Mouse (Mus musculus): ENCODE data around the gene Hykk. TPM values are rescaled to one million over a fixed set of nuclear protein-coding genes. Genes with fewer than 3 reads are reported as not detected.
A peak's percentile ranks its signal among the peaks of the same experiment; 100 is the strongest.
"Not testable (repeated sequence)": the region's sequence is repeated elsewhere in the genome, so short reads cannot be mapped to it uniquely, and the experiment has no call there.

Hykk gene
- polyA plus RNA-seq, 1 experiment from 2014 or later, result 2.5 TPM

- 94% methylated on average over 4 of the region's 4 CpGs for WGBS
- no peak overlapping the region for H3K4me2 ChIP-seq
- H3K27ac ChIP-seq (replicated peaks), result no peak overlapping the region
- no peak for ATAC-seq (ENCODE audit: low FRiP score, low read depth)
- H3K4me1 ChIP-seq (replicated peaks), result no peaks in the 10 kb centered on the region
- H3K4me3 ChIP-seq, result no peak overlapping the region
- H3K9me3 ChIP-seq, result no peaks in the 10 kb centered on the region
- H3K9ac ChIP-seq, result no peak overlapping the region
- H3K27me3 ChIP-seq, result no peaks in the 10 kb centered on the region
- H3K36me3 ChIP-seq, result no peaks in the 10 kb centered on the region
Observed at GRCm38 (mm10) chr9:54942071-54942470, 25.0 kb downstream of the Hykk start.

DNA sequence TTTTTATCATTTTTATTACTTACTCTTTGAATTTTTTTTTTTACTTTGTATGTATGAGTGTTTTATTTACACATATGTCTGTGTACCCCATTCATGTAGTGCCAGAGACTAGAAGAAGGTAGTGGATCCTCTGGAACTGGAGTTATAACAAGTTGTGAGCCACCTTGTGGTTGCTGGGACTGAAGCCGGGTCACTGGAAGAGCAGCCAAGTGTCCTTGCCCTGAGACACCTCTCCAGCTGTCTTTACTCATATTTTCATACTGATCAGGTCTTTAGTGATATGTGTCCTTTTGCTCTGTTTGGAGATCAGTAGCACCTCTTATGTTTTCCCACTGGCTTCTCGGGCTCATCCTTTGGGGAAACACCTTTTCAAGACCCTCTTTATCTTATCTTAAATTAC lies 27.4 kb downstream of the Hykk start:
- Histone ChIP-seq H3K27me3 (no peaks in the 10 kb centered on the region), H3K4me2 (no peak overlapping the region), H3K9me3 (no peaks in the 10 kb centered on the region), H3K4me3 (no peak overlapping the region), H3K36me3 (no peaks in the 10 kb centered on the region), H3K9ac (no peak overlapping the region), H3K4me1 (replicated peaks) (no peaks in the 10 kb centered on the region), H3K27ac (replicated peaks) (no peak overlapping the region)
- ATAC-seq (ENCODE audit: low FRiP score, low read depth), result no peak
- 82% methylated on average over 2 of the region's 2 CpGs for WGBS

DNA sequence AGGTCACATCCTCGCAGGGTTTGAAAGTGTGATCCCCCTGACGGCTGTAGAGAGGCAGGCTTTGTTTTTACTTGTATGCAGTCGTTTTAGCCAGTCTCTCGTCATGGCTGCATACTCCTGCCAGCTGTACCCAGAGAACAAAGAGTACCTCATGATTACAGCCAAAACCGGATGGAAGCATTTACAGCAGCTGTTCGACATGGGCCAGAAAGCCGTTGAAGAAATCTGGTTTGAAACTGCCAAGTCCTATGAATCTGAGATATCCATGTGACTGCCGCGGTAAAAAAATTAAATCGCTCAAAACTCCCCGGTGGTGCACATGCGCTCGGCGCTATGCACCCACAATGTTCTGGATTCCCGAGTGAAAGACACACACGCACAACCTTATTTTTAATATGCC lies 29.2 kb downstream of the Hykk start:
- no peaks in the 10 kb centered on the region for H3K27me3 ChIP-seq
- H3K9ac ChIP-seq, result no peak overlapping the region
- H3K36me3 ChIP-seq, result no peaks in the 10 kb centered on the region
- H3K4me1 ChIP-seq (replicated peaks), result peaks cover 4% of the 10 kb centered on the region
- no peak overlapping the region for H3K4me3 ChIP-seq
- 77% methylated on average over 16 of the region's 16 CpGs for WGBS
- no peaks in the 10 kb centered on the region for H3K9me3 ChIP-seq
- H3K27ac ChIP-seq (replicated peaks), result no peak overlapping the region
- ATAC-seq (ENCODE audit: low FRiP score, low read depth), result no peak
- H3K4me2 ChIP-seq, result no peak overlapping the region

- no peak for ATAC-seq (ENCODE audit: low FRiP score, low read depth)
- H3K4me2 ChIP-seq, result no peak overlapping the region
- no peak overlapping the region for H3K4me3 ChIP-seq
- H3K27ac ChIP-seq (replicated peaks), result no peak overlapping the region
- no peak overlapping the region for H3K9ac ChIP-seq
- H3K4me1 ChIP-seq (replicated peaks), result peaks cover 31% of the 10 kb centered on the region
- H3K27me3 ChIP-seq, result no peaks in the 10 kb centered on the region
- H3K9me3 ChIP-seq, result no peaks in the 10 kb centered on the region
- H3K36me3 ChIP-seq, result peaks cover 16% of the 10 kb centered on the region
Observed at GRCm38 (mm10) chr9:54949465-54949864, 32.4 kb downstream of the Hykk start.

DNA sequence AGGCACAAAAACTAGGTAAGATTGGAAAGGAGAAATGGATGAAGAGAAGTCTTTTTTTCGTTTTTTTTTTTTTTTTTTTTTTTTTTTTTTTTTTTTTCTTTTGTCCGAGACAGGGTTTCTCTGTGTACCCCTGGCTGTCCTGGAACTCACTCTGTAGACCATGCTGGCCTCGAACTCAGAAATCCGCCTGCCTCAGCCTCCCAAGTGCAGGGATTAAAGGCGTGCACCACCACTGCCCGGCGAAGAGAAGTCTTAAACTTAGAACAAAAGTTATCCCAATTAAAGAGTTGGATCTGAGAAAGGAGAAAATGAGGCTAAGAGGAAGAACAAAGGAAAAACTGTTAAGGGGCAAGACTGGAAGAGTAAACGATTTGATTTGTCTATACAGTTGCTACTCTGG lies 33.1 kb downstream of the Hykk start:
- peak overlapping the region; percentile 50 for H3K9ac ChIP-seq
- H3K36me3 ChIP-seq, result peaks cover 21% of the 10 kb centered on the region
- H3K27me3 ChIP-seq; H3K9me3 ChIP-seq; ATAC-seq (ENCODE audit: low FRiP score, low read depth): not testable (repeated sequence)
- peaks cover 31% of the 10 kb centered on the region for H3K4me1 ChIP-seq (replicated peaks)
- 52% methylated on average over 8 of the region's 8 CpGs for WGBS
- H3K4me3 ChIP-seq, result peak overlapping the region; percentile 68
- H3K4me2 ChIP-seq, result peak overlapping the region; percentile 72
- peak overlapping the region; percentile 95 for H3K27ac ChIP-seq (replicated peaks)

DNA sequence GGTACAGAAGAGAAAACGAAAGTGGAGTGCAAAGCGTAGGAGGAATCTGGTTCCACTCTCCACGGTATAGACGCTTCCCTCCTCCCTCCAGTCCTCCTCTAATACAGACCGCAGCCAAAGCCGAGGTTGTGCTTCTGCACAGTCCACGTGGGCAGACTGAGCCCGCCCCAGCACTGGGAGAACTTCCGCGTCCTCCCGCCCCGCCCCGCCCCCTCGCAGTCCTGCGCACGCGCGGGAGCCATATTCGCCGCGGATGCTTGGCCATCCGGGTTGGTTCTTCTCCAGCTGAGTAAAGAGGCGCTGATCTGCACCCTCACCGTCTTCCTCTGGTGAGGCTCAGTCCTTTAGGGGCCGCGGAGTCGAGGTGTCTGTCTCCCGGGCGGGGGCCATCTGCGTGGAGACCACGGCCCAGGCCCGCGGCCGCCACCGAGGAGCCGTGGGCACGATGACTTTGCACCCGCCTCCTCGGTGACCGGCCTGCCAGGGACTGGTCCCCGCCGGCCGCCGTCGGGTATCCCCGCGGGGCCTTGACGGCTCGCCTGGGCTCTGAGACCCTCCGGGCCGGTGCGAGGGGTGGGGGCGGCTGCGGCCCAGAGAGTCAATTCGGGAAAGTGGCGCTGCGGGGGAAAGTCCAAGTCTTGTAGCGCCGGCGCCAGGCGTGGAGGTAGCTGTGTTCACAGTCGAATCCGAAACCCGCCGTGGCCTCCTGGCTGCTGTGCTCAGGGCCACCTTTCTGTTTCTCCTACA lies 33.7 kb downstream of the Hykk start, which contains the start of the genes Psma4 and AY074887:
TSS of gene Psma4 (plus strand) at position 216 of the 747 bp plus-strand sequence.
TSS of gene AY074887 (minus strand) at position 424 of the 747 bp plus-strand sequence.
- H3K27ac ChIP-seq (replicated peaks), result peak within 1 kb of the TSS; percentile 95
- WGBS, result 0% methylated on average over 63 of the region's 65 CpGs
- peak within 1 kb of the TSS; percentile 72 for H3K4me2 ChIP-seq
- H3K9me3 ChIP-seq, result no peaks in the 10 kb centered on the region
- peak within 1 kb of the TSS; percentile 68 for H3K4me3 ChIP-seq
- H3K36me3 ChIP-seq, result peaks cover 26% of the 10 kb centered on the region
- H3K4me1 ChIP-seq (replicated peaks), result peaks cover 31% of the 10 kb centered on the region
- peak; percentile 100 for ATAC-seq (ENCODE audit: low FRiP score, low read depth)
- H3K27me3 ChIP-seq, result no peaks in the 10 kb centered on the region
- H3K9ac ChIP-seq, result peak within 1 kb of the TSS; percentile 85

DNA sequence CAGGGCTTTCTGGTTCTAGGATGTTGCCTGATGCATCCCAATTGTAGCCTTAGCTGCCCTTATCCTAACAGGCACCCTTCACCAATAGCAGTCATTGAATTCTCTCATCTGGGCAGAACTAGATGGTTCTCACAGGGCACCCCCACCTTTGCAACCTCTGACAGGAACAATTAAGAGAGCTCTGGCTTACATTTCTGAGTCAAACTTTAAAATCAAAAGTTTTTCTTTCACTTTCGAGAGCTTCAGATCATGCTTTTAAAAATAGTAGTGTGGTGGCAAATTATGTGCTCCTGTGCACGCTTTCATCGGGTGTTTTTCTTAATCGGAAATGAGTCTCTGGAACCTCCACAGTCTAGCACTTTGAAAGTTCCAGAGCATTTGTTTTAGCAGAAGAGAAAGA lies 44.0 kb downstream of the Hykk start:
- ATAC-seq (ENCODE audit: low FRiP score, low read depth), result no peak
- WGBS, result 94% methylated on average over 4 of the region's 4 CpGs
- peaks cover 38% of the 10 kb centered on the region for H3K36me3 ChIP-seq
- no peaks in the 10 kb centered on the region for H3K9me3 ChIP-seq
- H3K27ac ChIP-seq (replicated peaks), result no peak overlapping the region
- no peak overlapping the region for H3K4me2 ChIP-seq
- H3K9ac ChIP-seq, result no peak overlapping the region
- no peaks in the 10 kb centered on the region for H3K27me3 ChIP-seq
- no peaks in the 10 kb centered on the region for H3K4me1 ChIP-seq (replicated peaks)
- H3K4me3 ChIP-seq, result no peak overlapping the region

- Histone ChIP-seq H3K4me1 (replicated peaks) (no peaks in the 10 kb centered on the region), H3K4me3 (no peak overlapping the region), H3K36me3 (peaks cover 15% of the 10 kb centered on the region), H3K4me2 (no peak overlapping the region), H3K27me3 (no peaks in the 10 kb centered on the region), H3K9me3 (no peaks in the 10 kb centered on the region), H3K9ac (no peak overlapping the region), H3K27ac (replicated peaks) (no peak overlapping the region)
- no peak for ATAC-seq (ENCODE audit: low FRiP score, low read depth)
Observed at GRCm38 (mm10) chr9:54963669-54964068, 46.6 kb downstream of the Hykk start.

DNA sequence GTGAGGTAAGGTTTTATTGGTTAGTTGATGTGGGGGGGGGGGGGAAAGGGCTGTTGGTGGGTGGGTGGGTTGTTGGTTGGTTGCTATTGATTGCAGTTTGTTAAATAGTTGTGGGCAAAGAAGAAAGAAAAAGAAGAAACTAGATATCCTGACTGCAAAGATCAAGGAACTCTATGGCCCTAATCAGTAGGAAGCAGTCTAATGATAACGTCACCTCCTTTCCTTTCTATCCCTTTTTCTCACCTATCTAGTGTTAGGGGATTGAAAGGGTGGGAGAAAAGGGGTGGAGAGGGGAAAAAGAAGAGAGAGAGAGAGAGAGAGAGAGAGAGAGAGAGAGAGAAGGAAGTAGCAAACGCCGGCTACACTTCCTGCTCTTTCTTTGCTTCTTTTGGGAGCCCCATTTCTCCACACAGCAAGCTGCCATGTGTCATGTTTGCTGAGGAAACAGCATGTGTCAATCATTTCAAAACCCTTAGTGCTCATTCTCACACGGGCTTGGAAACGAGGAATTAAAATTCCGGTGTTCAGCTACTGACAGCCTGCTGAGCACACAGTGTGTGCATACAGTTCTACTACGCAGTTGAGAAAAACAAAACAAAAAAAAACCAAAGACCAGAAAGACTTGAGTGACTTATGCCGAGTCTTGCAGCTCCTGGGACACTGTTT lies 53.0 kb downstream of the Hykk start:
- Histone ChIP-seq H3K4me2 (no peak overlapping the region), H3K4me3 (no peak overlapping the region), H3K36me3 (no peaks in the 10 kb centered on the region), H3K27ac (replicated peaks) (no peak overlapping the region), H3K27me3 (no peaks in the 10 kb centered on the region), H3K9ac (no peak overlapping the region), H3K9me3 (no peaks in the 10 kb centered on the region), H3K4me1 (replicated peaks) (no peaks in the 10 kb centered on the region)
- WGBS, result 58% methylated on average over 8 of the region's 8 CpGs
- no peak for ATAC-seq (ENCODE audit: low FRiP score, low read depth)

- Histone ChIP-seq H3K4me2 (peak within 1 kb of the TSS; percentile 85), H3K27ac (replicated peaks) (0 out of 2 replicates have a peak within 1 kb of the TSS, but pooled peaks have one; percentile 3), H3K9me3 (no peaks in the 10 kb centered on the region), H3K9ac (peak within 1 kb of the TSS; percentile 60), H3K27me3 (peaks cover 14% of the 10 kb centered on the region), H3K36me3 (no peaks in the 10 kb centered on the region), H3K4me3 (peak within 1 kb of the TSS; percentile 48), H3K4me1 (replicated peaks) (peaks cover 30% of the 10 kb centered on the region)
- WGBS, result 28% methylated on average over 8 of the region's 8 CpGs
- no peak for ATAC-seq (ENCODE audit: low FRiP score, low read depth)
Observed at GRCm38 (mm10) chr9:54980674-54981073, 63.6 kb downstream of the Hykk start, which contains the start of gene Chrna5. TSS of gene Chrna5 (plus strand) at chr9:54980880.

DNA sequence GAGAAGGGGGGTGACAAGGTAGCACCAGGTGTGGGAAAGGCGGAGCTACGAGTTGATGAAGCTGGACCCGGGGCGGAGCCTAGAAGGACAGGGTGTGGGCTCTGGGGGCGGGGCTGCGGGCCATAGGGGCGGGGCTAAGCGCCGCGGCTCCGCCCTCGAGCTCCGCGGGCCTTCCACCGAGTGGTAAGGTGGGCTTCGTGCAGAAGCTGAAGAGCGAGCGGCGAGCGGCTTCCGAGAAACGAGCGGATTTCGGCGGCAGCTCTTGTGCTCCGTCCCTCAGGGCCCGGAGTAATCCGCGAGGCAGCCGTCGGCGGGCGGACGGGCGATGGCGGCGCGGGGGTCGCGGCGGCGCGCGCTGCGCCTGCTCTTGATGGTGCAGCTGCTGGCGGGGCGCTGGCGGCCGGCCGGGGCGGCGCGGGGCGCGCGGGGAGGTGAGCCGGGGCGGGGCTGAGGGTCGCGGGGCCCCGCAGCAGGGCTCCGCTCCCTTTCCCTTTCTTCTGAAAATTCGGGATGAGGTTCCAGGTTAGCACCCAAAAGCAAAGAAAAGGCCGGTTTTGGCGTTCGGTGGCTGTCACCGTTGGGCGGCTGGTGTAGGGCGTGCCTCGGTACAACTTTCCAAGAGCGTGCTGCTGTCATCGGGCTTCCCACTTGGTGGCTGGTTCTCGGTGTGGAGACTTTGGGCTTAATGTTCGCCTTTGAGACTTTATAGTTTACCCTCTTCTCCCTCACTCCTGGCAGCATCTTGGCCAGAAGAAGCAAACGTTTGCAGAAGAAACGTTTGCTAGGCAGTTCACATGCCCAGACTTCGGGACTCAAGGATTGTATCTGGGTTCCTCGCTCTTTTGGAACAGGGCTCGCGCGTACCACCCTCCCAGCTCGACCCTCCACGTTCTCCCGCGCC lies 64.5 kb downstream of the Hykk start:
- peak overlapping the region; percentile 60 for H3K9ac ChIP-seq
- peak overlapping the region; percentile 85 for H3K4me2 ChIP-seq
- H3K27ac ChIP-seq (replicated peaks), result 0 out of 2 replicates have a peak overlapping the region, but pooled peaks have one; percentile 3
- peaks cover 14% of the 10 kb centered on the region for H3K27me3 ChIP-seq
- no peaks in the 10 kb centered on the region for H3K9me3 ChIP-seq
- H3K36me3 ChIP-seq, result no peaks in the 10 kb centered on the region
- peak; percentile 89 for ATAC-seq (ENCODE audit: low FRiP score, low read depth)
- H3K4me1 ChIP-seq (replicated peaks), result peaks cover 30% of the 10 kb centered on the region
- peak overlapping the region; percentile 48 for H3K4me3 ChIP-seq
- WGBS, result under 1% methylated on average over 61 of the region's 85 CpGs
